Mouse (Mus musculus) midbrain, postnatal 0 days (tissue): ENCODE data around the gene Lclat1. TPM values are rescaled to one million over a fixed set of nuclear protein-coding genes. Genes with fewer than 3 reads are reported as not detected.

ENCODE experiments used
- ATAC-seq: fragments of 200-750 bp; cut with Nextera tagmentation; 2 replicates; pipeline ENCODE4 v1.8.0; 2017; ENCODE audit warnings: moderate number of reproducible peaks, mild to moderate bottlenecking, moderate TSS enrichment, moderate library complexity; ENCODE audit not compliant: low FRiP score
- DNase-seq: peaks from one replicate; pipeline ENCODE4 v3.0.0-alpha.2; 2015; ENCODE audit warnings: low spot score
- H3K27ac ChIP-seq: fragments of 300-500 bp; sonication (generic); 2 replicates; pipeline ENCODE4 v1.5.1; 2014; ENCODE audit warnings: low read depth, mild to moderate bottlenecking, low read length, mixed read lengths
- H3K27me3 ChIP-seq: fragments of 300-500 bp; sonication (generic); 2 replicates; pipeline ENCODE4 v1.6.1; 2014; ENCODE audit warnings: low read length, control low read depth, mixed read lengths; ENCODE audit not compliant: insufficient read depth
- H3K36me3 ChIP-seq: fragments of 300-500 bp; sonication (generic); 2 replicates; pipeline ENCODE4 v1.6.1; 2014; ENCODE audit warnings: low read length, control low read depth, mixed read lengths; ENCODE audit not compliant: insufficient read depth
- H3K4me1 ChIP-seq: fragments of 300-500 bp; sonication (generic); 2 replicates; pipeline ENCODE4 v1.6.1; 2014; ENCODE audit warnings: mild to moderate bottlenecking, control low read depth, antibody characterized with exemption, low read length, mixed read lengths; ENCODE audit not compliant: insufficient read depth
- H3K4me2 ChIP-seq: fragments of 300-500 bp; sonication (generic); 2 replicates; pipeline ENCODE4 v1.6.1; 2014; ENCODE audit warnings: low read depth, mild to moderate bottlenecking, low read length, mixed read lengths; ENCODE audit not compliant: poor library complexity, severe bottlenecking
- H3K4me3 ChIP-seq: fragments of 300-500 bp; sonication (generic); 2 replicates; pipeline ENCODE4 v1.5.1; 2014; ENCODE audit warnings: low read depth, mild to moderate bottlenecking, low read length, moderate library complexity
- H3K9ac ChIP-seq: fragments of 300-500 bp; sonication (generic); replicated peaks from 2 replicates; pipeline ENCODE4 v1.6.1; 2014; ENCODE audit warnings: mild to moderate bottlenecking, low read length, moderate library complexity, mixed read lengths; ENCODE audit not compliant: poor library complexity, severe bottlenecking
- H3K9me3 ChIP-seq: fragments of 300-500 bp; sonication (generic); 2 replicates; pipeline ENCODE4 v1.6.1; 2016; ENCODE audit warnings: low read length, control low read depth
- CTCF ChIP-seq: IDR thresholded peaks from 2 replicates; pipeline ENCODE4 v1.5.1; 2016; ENCODE audit warnings: antibody characterized with exemption, mild to moderate bottlenecking
- WGBS: fragments of 180-500 bp; shearing (Covaris S2); extraction: QIAGEN DNeasy Blood & Tissue Kit; methylation state at CpG from one replicate; pipeline ENCODE4 v1.1.7; 2014; 5-methylcytosine and 5-hydroxymethylcytosine counted together
- polyA plus RNA-seq: library from polyadenylated mRNA; unstranded; fragments of >200 nt; fragmentation: Nextera tagmentation; extraction: Ambion mirVana; gene quantifications from 2 replicates; pipeline ENCODE4 v1.2.1, GENCODE M21; 2015
- total RNA-seq: library from RNA; depleted of rRNA; stranded (reverse); fragments of >200 nt; gene quantifications from 2 replicates; pipeline ENCODE4 v1.2.3, GENCODE M21; 2014

The Lclat1 gene
- total and polyA plus RNA-seq, 2 experiments from 2014 or later: 12.4 to 25.6 TPM

- DNase-seq (no peak), ATAC-seq (no peak)
- Histone ChIP-seq H3K27ac (no peak overlapping the region), H3K4me2 (no peak overlapping the region), H3K9me3 (no peaks in the 10 kb centered on the region), H3K4me3 (no peak overlapping the region), H3K27me3 (no peaks in the 10 kb centered on the region), H3K4me1 (peaks cover 5% of the 10 kb centered on the region; the same call in 1 of the 2 replicates), H3K9ac (no peak overlapping the region), H3K36me3 (no peaks in the 10 kb centered on the region)
- WGBS: 43% methylated on average over 7 of the region's 7 CpGs
- no peak for TF ChIP-seq CTCF
Observed at GRCm38 (mm10) chr17:73220746-73221145, 113.0 kb downstream of the Lclat1 start.

GRCm38 (mm10) chr17:73222077-73222476 lies 114.3 kb downstream of the Lclat1 start:
- Histone ChIP-seq H3K9ac (no peak overlapping the region), H3K9me3 (no peaks in the 10 kb centered on the region), H3K4me3 (no peak overlapping the region), H3K4me1 (peaks cover 7% of the 10 kb centered on the region; the same call in 1 of the 2 replicates), H3K36me3 (no peaks in the 10 kb centered on the region), H3K4me2 (no peak overlapping the region), H3K27ac (no peak overlapping the region), H3K27me3 (no peaks in the 10 kb centered on the region)
- TF ChIP-seq CTCF: no peak
- ATAC-seq: no peak
- peak; percentile 39 for DNase-seq
- WGBS: 71% methylated on average over 7 of the region's 7 CpGs

- DNase-seq: peak; percentile 39
- no peak overlapping the region for H3K9ac ChIP-seq
- H3K36me3 ChIP-seq: no peaks in the 10 kb centered on the region
- H3K27me3 ChIP-seq: no peaks in the 10 kb centered on the region
- H3K4me1 ChIP-seq: peaks cover 5% of the 10 kb centered on the region; the same call in 1 of the 2 replicates
- H3K9me3 ChIP-seq: no peaks in the 10 kb centered on the region
- no peak for ATAC-seq
- no peak for TF ChIP-seq CTCF
- no peak overlapping the region for H3K4me3 ChIP-seq
- no peak overlapping the region for H3K4me2 ChIP-seq
- 0 out of 2 replicates have a peak overlapping the region, but pooled peaks have one; percentile 13 for H3K27ac ChIP-seq
Observed at GRCm38 (mm10) chr17:73225442-73225841, 117.7 kb downstream of the Lclat1 start.

- H3K9me3 ChIP-seq: no peaks in the 10 kb centered on the region
- H3K27ac ChIP-seq: no peak overlapping the region
- 26% methylated on average over 5 of the region's 5 CpGs for WGBS
- DNase-seq: peak; percentile 24
- TF ChIP-seq CTCF: no peak
- H3K4me3 ChIP-seq: no peak overlapping the region
- no peak for ATAC-seq
- no peaks in the 10 kb centered on the region for H3K27me3 ChIP-seq
- H3K4me1 ChIP-seq: peaks cover 5% of the 10 kb centered on the region; the same call in 1 of the 2 replicates
- H3K36me3 ChIP-seq: no peaks in the 10 kb centered on the region
- H3K9ac ChIP-seq: no peak overlapping the region
- H3K4me2 ChIP-seq: no peak overlapping the region
Observed at GRCm38 (mm10) chr17:73225996-73226395, 118.2 kb downstream of the Lclat1 start.

- Histone ChIP-seq H3K27me3 (no peaks in the 10 kb centered on the region), H3K4me1 (peaks cover 5% of the 10 kb centered on the region; the same call in 1 of the 2 replicates), H3K36me3 (no peaks in the 10 kb centered on the region), H3K4me2 (no peak overlapping the region), H3K27ac (peak overlapping the region; percentile 57), H3K9me3 (no peaks in the 10 kb centered on the region), H3K4me3 (no peak overlapping the region), H3K9ac (no peak overlapping the region)
- no peak for TF ChIP-seq CTCF
- WGBS: 85% methylated on average over 2 of the region's 2 CpGs
- DNase-seq (no peak), ATAC-seq (no peak)
Observed at GRCm38 (mm10) chr17:73226595-73226994, 118.8 kb downstream of the Lclat1 start.

GRCm38 (mm10) chr17:73227361-73227760 lies 119.6 kb downstream of the Lclat1 start:
- no peak overlapping the region for H3K4me2 ChIP-seq
- peaks cover 5% of the 10 kb centered on the region; the same call in 1 of the 2 replicates for H3K4me1 ChIP-seq
- no peak overlapping the region for H3K9ac ChIP-seq
- H3K27me3 ChIP-seq: no peaks in the 10 kb centered on the region
- DNase-seq (no peak), ATAC-seq (no peak)
- 75% methylated on average over 3 of the region's 3 CpGs for WGBS
- no peak overlapping the region for H3K4me3 ChIP-seq
- H3K9me3 ChIP-seq: no peaks in the 10 kb centered on the region
- TF ChIP-seq CTCF: no peak
- no peak overlapping the region for H3K27ac ChIP-seq
- H3K36me3 ChIP-seq: no peaks in the 10 kb centered on the region
